Comparison of ENCODE assay signal across 26 mouse cellular contexts in genomic region chr10:68087722-68088121, GRCm38 (mm10).
A peak's percentile ranks its signal among the peaks of the same experiment; 100 is the strongest.
DNase-seq lines count a peak whose midpoint lies in the region; ATAC-seq and TF ChIP-seq lines count a peak whose summit lies in the region.
"Had no signal": no experiment of that assay in that cellular context is flagged by ENCODE, and none has a peak within 500 bp of the region (broad histone marks: within the 10 kb centered on the region; RNA-seq: fewer than 3 reads in every experiment).

No protein-coding gene starts in this region.

- WGBS in kidney, postnatal 0 days: 83% methylated on average over 3 of the region's 3 CpGs
- 89% methylated on average over 3 of the region's 3 CpGs for WGBS in kidney, embryonic 15.5 days
- 65% methylated on average over 3 of the region's 3 CpGs for WGBS in lung, postnatal 0 days

- H3K4me1 ChIP-seq in kidney, postnatal 0 days (replicated peaks; ENCODE audit: insufficient read depth, low read length): no peaks in the 10 kb centered on the region
- peaks cover 13% of the 10 kb centered on the region for H3K4me1 ChIP-seq in kidney, embryonic 15.5 days
- peaks cover 19% of the 10 kb centered on the region for H3K4me1 ChIP-seq in lung, postnatal 0 days (ENCODE audit: insufficient read depth, low read depth, low read length)
- peaks cover 33% of the 10 kb centered on the region for H3K4me1 ChIP-seq in E14TG2a.4 (replicated peaks; ENCODE audit: low read depth, low read length)
- peaks cover 30% of the 10 kb centered on the region for H3K4me1 ChIP-seq in embryonic fibroblast, embryonic 13.5 days (ENCODE audit: control insufficient read depth, insufficient read depth, low read length)
- H3K4me1 ChIP-seq: hindbrain, embryonic 12.5 days; limb, embryonic 12.5 days; neural tube, embryonic 15.5 days had no signal

- H3K9me3 ChIP-seq in kidney, postnatal 0 days (replicated peaks; ENCODE audit: low read length): no peaks in the 10 kb centered on the region
- no peaks in the 10 kb centered on the region for H3K9me3 ChIP-seq in kidney, embryonic 15.5 days (replicated peaks)
- H3K9me3 ChIP-seq in lung, postnatal 0 days (ENCODE audit: low read length): no peaks in the 10 kb centered on the region
- H3K9me3 ChIP-seq in E14TG2a.4 (ENCODE audit: low read length): no peaks in the 10 kb centered on the region
- H3K9me3 ChIP-seq: embryonic facial prominence, embryonic 13.5 days; heart, embryonic 13.5 days; hindbrain, embryonic 12.5 days; limb, embryonic 12.5 days; megakaryocyte, embryonic 14.5 days; neural tube, embryonic 15.5 days had no signal

- no peak for DNase-seq in kidney, postnatal 0 days (ENCODE audit: low spot score)
- no peak for DNase-seq in lung, postnatal 0 days (ENCODE audit: low spot score)
- DNase-seq in lung, postnatal 4 days: no peak
- DNase-seq: adrenal gland, postnatal 14 days; cerebellum, adult 8-10 months; cerebellum, postnatal 36 days; embryo, embryonic 11 days; heart, postnatal 14 days; kidney, adult 2 months; kidney, postnatal 14 days; layer of hippocampus, postnatal 36 days; right cerebral cortex, adult 18-20 months; thymus, adult 2 months had no signal

- TF ChIP-seq EP300 in lung, postnatal 0 days (IDR thresholded peaks at IDR 0.05): no peak

- no peak overlapping the region for H3K4me3 ChIP-seq in kidney, postnatal 0 days (replicated peaks; ENCODE audit: low read depth, low read length)
- no peak overlapping the region for H3K4me3 ChIP-seq in kidney, embryonic 15.5 days (replicated peaks)
- no peak overlapping the region for H3K4me3 ChIP-seq in lung, postnatal 0 days (ENCODE audit: low read depth, low read length)
- no peak overlapping the region for H3K4me3 ChIP-seq in E14TG2a.4 (replicated peaks; ENCODE audit: low read length)
- H3K4me3 ChIP-seq in embryonic fibroblast, embryonic 13.5 days (ENCODE audit: insufficient read depth, low read length): no peak overlapping the region
- H3K4me3 ChIP-seq: embryonic facial prominence, embryonic 13.5 days; heart, embryonic 13.5 days; hindbrain, embryonic 12.5 days; limb, embryonic 12.5 days; megakaryocyte, embryonic 14.5 days; neural tube, embryonic 15.5 days had no signal

- TF ChIP-seq CTCF in kidney, postnatal 0 days (IDR thresholded peaks at IDR 0.05; ENCODE audit: low read depth): peak; percentile 9; the same call in 1 of the 2 replicates
- peak; percentile 44 for TF ChIP-seq CTCF in lung, postnatal 0 days (IDR thresholded peaks at IDR 0.05)
- 0 out of 2 replicates have a peak, but pooled peaks have one; percentile 17 for TF ChIP-seq CTCF in E14TG2a.4 (conservative IDR thresholded peaks at IDR 0.05; ENCODE audit: low read length)
- no peak for TF ChIP-seq CTCF in embryonic fibroblast, embryonic 13.5 days (IDR thresholded peaks at IDR 0.05; ENCODE audit: borderline replicate concordance, insufficient read depth, low read length)

- H3K4me2 ChIP-seq in kidney, postnatal 0 days (ENCODE audit: low read length): no peak overlapping the region
- no peak overlapping the region for H3K4me2 ChIP-seq in kidney, embryonic 15.5 days
- H3K4me2 ChIP-seq in lung, postnatal 0 days (replicated peaks; ENCODE audit: low read depth, low read length): no peak overlapping the region
- H3K4me2 ChIP-seq: embryonic facial prominence, embryonic 13.5 days; heart, embryonic 13.5 days; hindbrain, embryonic 12.5 days; limb, embryonic 12.5 days; neural tube, embryonic 15.5 days had no signal

- TF ChIP-seq POLR2A in embryonic fibroblast, embryonic 13.5 days (IDR thresholded peaks at IDR 0.05; ENCODE audit: low read depth, low read length): no peak

- ATAC-seq in kidney, postnatal 0 days (replicated peaks; ENCODE audit: low FRiP score, low read depth): no peak
- no peak for ATAC-seq in kidney, embryonic 15.5 days (replicated peaks; ENCODE audit: low FRiP score)
- ATAC-seq in lung, postnatal 0 days: no peak
- no peak for ATAC-seq in monocyte, adult 5-6 weeks (replicated peaks; ENCODE audit: insufficient number of reproducible peaks, low FRiP score, low TSS enrichment, poor library complexity, severe bottlenecking)
- ATAC-seq: forebrain, embryonic 14.5 days; midbrain, embryonic 16.5 days had no signal

- H3K27me3 ChIP-seq in kidney, postnatal 0 days (ENCODE audit: insufficient read depth, low read length): no peaks in the 10 kb centered on the region
- H3K27me3 ChIP-seq in kidney, embryonic 15.5 days: no peaks in the 10 kb centered on the region
- H3K27me3 ChIP-seq in lung, postnatal 0 days (replicated peaks; ENCODE audit: insufficient read depth, low read length): no peaks in the 10 kb centered on the region
- H3K27me3 ChIP-seq in E14TG2a.4 (ENCODE audit: insufficient read depth, low read length): no peaks in the 10 kb centered on the region
- H3K27me3 ChIP-seq: embryonic facial prominence, embryonic 13.5 days; heart, embryonic 13.5 days; hindbrain, embryonic 12.5 days; limb, embryonic 12.5 days; megakaryocyte, embryonic 14.5 days; neural tube, embryonic 15.5 days had no signal

- no peak overlapping the region for H3K9ac ChIP-seq in kidney, postnatal 0 days (ENCODE audit: low read depth, low read length)
- H3K9ac ChIP-seq in kidney, embryonic 15.5 days: no peak overlapping the region
- H3K9ac ChIP-seq in lung, postnatal 0 days (replicated peaks; ENCODE audit: low read depth): no peak overlapping the region
- H3K9ac ChIP-seq: embryonic facial prominence, embryonic 13.5 days; heart, embryonic 13.5 days; hindbrain, embryonic 12.5 days; limb, embryonic 12.5 days; neural tube, embryonic 15.5 days had no signal

- no peak overlapping the region for H3K27ac ChIP-seq in kidney, postnatal 0 days
- H3K27ac ChIP-seq in kidney, embryonic 15.5 days: no peak overlapping the region
- H3K27ac ChIP-seq in lung, postnatal 0 days (ENCODE audit: low read length): no peak overlapping the region
- H3K27ac ChIP-seq in embryonic fibroblast, embryonic 13.5 days (ENCODE audit: insufficient read depth, low read length): peak overlapping the region; percentile 92
- H3K27ac ChIP-seq: hindbrain, embryonic 12.5 days; neural tube, embryonic 15.5 days had no signal

- no peaks in the 10 kb centered on the region for H3K36me3 ChIP-seq in kidney, postnatal 0 days (ENCODE audit: insufficient read depth, low read length)
- H3K36me3 ChIP-seq in kidney, embryonic 15.5 days: peaks cover 5% of the 10 kb centered on the region
- H3K36me3 ChIP-seq in lung, postnatal 0 days (ENCODE audit: insufficient read depth, low read length): no peaks in the 10 kb centered on the region
- H3K36me3 ChIP-seq in E14TG2a.4 (ENCODE audit: insufficient read depth, low read length): peaks cover 7% of the 10 kb centered on the region
- H3K36me3 ChIP-seq: G1E; hindbrain, embryonic 12.5 days; limb, embryonic 12.5 days; neural tube, embryonic 15.5 days had no signal
